Mouse (Mus musculus): Measurements from ENCODE around the gene Zfp746.

DNA sequence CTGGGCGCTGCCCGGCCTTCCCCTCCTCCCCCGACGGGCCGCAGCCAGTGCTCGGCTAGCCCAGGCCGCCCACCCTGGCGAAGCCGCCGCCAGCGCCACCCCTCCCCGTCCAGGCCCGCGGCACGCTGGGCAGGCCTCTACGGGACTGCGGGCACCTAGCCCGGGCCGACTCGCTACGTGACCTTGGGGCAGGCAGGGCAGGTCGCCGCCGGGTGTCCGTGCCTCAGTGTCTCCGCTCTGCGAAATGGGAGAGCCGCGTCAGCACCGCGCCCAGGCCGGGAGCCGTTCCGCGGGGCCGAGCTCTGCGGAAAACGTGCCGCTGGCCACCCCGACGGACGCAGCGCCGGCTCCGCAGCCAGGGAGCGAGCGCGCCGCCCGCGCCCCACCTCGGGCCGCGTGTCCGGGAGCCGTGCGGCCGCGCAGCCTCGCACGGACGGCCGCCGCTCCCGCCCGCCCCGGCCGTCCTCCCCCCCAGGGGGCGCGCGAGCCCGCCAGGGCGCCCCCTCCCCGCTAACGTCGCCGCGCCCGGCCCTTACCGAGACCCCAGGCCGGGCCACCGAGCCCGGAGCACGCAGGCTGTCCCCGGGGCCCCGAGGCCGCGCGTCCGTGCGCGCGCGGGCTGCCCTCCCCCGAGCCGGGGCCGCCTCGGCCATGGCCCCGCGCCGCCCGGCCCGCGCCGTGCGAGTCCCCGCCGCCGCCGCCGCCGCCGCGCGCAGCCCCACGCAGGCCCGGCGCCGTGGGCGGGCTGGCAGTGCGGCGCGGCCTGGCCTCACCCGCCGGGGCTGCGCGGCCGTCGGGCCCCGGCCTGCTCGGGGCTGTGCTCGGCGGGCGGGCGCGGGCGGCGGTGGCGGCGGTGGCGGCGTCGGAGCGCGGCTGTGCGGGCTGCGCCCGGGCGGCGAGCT, 38.7 kb downstream of the Zfp746 start:
- TF ChIP-seq USF1 (IDR thresholded peaks at IDR 0.05; ENCODE audit: low read depth), result no peak
- peak; percentile 15 for TF ChIP-seq POLR2AphosphoS2 (IDR thresholded peaks at IDR 0.05; ENCODE audit: insufficient read length, low read depth)
- no peak for TF ChIP-seq CEBPB (IDR thresholded peaks at IDR 0.05; ENCODE audit: insufficient read depth, poor library complexity, severe bottlenecking)
- TF ChIP-seq MAX (IDR thresholded peaks at IDR 0.05; ENCODE audit: low read depth), result no peak

Data from myocyte (in vitro differentiated cells).